Mouse (Mus musculus) c-Kit-positive CD71-negative TER-119-negative erythroid progenitor cells, embryonic 14.5 days (primary cell): ENCODE measurements around the gene Taf1a.

Experiments
- DNase-seq: peaks from one replicate; pipeline ENCODE4 v3.0.0-alpha.2; 2013; ENCODE audit warnings: low read depth

Gene Taf1a

DNA sequence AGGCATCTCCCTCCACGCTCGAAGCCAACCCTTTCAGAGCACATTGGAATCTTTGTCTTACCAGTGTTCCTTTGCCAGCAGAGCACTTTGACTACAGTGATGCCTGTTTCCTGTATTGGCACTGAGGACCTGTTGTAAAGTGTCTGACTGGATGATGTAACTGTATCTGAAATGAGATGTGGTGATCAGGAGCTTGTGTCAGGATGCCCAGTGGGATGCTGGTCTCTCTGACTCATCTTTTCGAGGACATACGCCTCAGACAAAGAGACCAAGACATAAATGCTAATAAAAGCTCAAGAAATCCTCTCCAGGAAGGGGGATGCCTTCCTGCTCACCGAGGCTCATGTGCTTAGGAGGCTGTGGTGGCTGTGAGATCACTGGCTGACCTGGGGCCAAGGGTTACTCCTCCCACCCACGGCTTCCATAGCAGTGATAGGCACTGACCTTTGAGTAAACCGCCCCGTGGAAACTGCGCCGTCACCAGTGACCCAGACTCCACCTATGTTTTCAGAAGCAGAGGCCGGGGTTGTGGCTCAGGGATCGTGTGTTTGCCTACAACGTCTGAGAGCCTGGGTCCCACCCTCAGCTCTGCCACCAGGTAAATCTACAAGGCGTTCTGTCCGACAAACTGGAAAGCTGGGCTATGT, 25.4 kb downstream of the Taf1a start:
- no peak for DNase-seq

DNA sequence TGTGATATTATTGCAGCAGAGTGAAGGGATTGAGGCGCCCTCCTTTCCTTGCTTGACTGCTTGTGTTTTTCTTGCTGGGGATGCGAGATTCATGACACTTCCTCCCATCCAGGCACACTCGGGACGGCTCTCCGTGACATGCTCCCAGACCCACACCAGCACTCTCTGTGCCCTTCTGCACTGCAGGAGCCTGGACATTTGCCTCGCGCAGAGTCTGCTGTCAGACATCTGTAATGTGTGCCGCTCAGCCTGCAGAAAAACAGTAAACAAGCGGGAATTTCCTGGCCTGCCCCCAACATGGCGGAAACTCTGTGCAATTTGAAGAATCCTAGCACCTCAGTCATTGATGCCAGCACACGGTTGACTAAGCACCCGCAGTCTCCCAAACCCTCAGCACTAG, 29.1 kb downstream of the Taf1a start, which contains the start of gene Hhipl2:
Hhipl2 (plus strand) TSS at position 343 of the 400 bp plus-strand sequence.
- DNase-seq, result no peak

DNA sequence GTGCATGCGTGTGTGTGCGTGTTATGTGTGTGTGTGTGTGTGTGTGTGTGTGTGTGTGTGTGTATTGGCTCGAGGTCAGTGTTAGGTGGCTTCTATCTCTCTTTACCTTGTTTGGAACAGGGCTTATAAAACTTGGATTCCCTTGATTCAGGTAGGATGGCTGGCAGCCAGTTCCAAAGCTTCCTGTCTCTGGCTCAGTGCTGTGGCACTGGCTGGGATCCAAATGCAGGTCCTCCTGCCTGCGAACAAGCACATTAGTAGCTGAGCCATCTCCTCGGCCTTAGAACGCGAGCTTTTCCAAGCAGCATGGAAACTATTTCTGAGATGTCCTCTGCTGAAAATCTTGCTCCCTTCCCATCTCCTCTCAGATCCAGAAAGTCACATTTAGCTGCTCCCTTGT, 31.0 kb downstream of the Taf1a start:
- DNase-seq, result no peak

DNA sequence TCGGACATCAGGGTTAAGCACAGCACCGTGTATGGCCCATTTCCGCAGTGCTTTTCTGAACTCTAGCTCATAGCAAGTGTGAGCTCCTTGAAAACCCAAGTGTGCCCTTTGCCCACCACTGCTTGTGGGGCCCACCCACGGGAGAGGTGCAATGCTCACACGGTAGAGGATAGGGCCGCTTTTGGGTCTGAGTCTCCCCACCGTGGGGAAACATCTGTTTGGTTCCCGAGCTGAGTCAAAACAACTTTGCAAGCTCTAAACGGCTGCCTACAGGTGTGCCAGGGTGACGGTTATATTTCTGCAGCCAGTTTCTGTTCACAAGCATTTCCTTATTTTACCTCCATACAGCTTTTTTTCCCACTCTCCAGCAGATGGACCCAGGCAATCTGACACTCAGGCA, 31.5 kb downstream of the Taf1a start:
- no peak for DNase-seq

DNA sequence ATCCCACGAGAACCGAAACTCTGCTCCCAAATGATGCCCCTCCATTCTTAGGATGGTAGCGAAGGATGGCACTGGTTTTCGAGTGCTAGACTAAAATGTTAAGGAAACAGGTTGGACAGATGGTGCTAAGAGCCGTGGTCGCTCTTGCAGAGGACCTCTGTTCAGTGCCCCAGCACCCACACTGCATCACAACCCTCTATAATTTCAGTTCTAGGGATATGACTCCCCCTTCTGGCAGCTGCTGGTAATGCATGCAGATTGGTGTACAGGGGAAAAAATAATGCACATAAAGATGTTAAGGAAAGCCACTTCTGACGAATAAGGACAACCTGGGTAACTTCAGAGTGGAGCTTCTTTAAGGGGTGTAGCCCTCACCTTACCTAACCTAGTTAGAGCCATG, 35.3 kb downstream of the Taf1a start:
- DNase-seq, result no peak

DNA sequence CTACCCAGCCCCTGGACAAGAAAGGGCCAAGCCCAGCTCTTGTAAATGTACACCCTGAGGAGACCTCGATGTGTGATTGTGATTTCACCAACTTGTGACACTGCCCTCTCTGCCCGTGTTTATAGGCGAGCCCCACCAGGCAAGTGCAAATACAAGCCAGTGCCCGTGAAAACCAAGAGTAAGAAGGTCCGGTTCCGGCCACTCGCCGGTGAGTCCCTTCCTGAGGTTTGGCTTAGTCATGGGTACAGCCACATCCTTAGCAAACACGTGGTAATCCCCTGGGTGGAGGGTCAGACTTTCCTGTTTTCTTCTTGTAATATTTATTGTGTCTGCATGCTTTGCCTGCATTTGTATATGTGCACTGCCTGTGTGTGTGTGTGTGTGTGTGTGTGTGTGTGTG, 46.1 kb downstream of the Taf1a start:
- no peak for DNase-seq

DNA sequence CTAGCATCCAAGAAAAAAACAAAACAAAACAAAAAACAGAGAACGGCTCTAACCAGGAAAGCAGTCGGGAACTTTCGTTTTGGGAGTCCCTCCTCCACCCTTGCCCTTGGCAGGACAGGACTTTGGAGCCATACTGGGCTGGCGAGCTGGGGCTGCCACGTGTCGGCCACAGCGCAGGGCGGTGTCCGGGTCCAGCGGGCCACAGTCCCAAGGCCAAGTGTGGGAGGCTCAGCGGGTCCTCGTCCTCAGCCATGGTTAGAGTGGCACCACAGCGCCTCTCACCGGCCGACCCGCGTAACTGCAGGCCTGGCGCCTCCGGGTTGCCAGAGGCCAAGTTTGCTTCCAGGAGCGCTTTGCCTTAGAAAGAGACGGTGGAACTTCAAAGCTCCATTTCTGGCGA, 50.3 kb downstream of the Taf1a start:
- DNase-seq, result peak; percentile 25

DNA sequence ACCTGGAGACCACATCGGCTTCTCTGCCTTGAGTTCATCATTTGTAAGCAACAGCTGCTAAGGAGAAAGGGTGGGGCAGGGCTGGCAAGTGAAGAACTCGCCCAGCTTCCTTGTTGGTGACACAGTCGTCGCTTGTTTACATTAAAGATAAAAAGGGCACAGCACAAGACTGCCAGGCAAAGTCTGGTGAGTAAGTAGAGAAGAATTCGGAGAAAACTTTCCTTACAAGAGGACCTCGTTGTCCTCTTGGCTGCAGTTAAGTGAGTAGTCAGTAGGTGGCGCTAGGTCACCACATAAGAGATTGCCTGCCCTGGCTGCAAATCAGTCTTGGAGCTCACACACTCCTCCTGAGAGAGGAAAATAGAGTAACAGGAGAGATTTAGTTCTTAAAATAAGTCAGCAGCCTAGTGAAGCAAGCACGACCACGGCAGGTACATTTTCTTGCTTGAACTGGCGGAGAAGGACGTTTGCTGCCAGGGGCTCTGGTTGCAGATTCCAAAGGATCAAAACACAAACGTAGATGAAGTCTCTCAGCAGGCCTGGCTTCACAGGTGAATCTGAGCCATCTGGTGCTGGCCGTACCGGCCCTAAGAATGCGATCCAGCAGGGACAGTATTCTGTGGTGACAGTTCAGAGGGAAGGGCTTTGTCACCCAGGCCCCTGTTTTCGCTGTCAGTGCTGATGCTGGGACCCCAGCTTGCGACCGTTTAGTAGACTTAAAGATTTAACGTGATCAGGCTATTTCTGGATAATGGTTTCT, 53.4 kb downstream of the Taf1a start:
- DNase-seq, result peak; percentile 67

DNA sequence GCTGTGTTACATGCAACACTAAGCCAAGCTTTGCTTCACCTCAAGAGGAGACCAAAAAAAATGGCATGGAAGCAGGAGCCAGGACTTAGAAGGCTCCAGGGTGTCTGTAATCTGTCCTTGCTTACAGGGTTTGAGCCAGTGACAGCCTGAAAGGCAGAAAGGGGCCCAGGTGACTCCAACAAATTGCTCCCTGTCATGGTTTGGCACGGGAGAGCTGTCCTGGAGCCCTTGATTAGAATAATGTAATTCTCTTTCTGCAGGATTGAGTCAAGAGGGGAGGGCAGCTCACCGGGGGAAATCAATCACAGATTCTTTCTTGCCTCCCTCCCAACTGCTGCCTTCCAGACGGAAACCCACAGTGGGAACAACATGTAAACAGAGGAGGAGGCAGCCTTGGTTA, 64.3 kb downstream of the Taf1a start:
- no peak for DNase-seq
